Mouse (Mus musculus) megakaryocyte, embryonic 14.5 days (primary cell): ENCODE measurements around the gene Agbl1.

Source experiments
- FLI1 ChIP-seq: IDR thresholded peaks from 2 replicates; pipeline ENCODE4 v1.6.1; 2012; ENCODE audit warnings: low read length, inconsistent platforms, mixed read lengths
- GATA1 ChIP-seq: IDR thresholded peaks from 3 replicates; pipeline ENCODE4 v1.6.1; 2012; ENCODE audit warnings: mixed read lengths, low read length, inconsistent platforms, borderline replicate concordance

- TF ChIP-seq FLI1 (no peak), GATA1 (no peak)
Observed at GRCm38 (mm10) chr7:76594566-76595079, 364.9 kb downstream of the Agbl1 start.
